Mouse (Mus musculus) heart, postnatal 0 days (tissue): ENCODE data around the gene Cmya5. TPM values are rescaled to one million over a fixed set of nuclear protein-coding genes. Genes with fewer than 3 reads are reported as not detected.

Experiments
- ATAC-seq: fragments of 200-750 bp; cut with Nextera tagmentation; 2 replicates; pipeline ENCODE4 v1.8.0; 2017; ENCODE audit warnings: low read depth, moderate number of reproducible peaks, moderate library complexity; ENCODE audit not compliant: insufficient read depth
- DNase-seq: peaks from one replicate; pipeline ENCODE4 v3.0.0-alpha.2; 2016; ENCODE audit warnings: low spot score
- H3K27ac ChIP-seq: fragments of 300-500 bp; sonication (generic); 2 replicates; pipeline ENCODE4 v1.5.1; 2014; ENCODE audit warnings: low read depth, mild to moderate bottlenecking
- H3K27me3 ChIP-seq: fragments of 300-500 bp; sonication (generic); 2 replicates; pipeline ENCODE4 v1.6.1; 2014; ENCODE audit warnings: low read length, mixed read lengths; ENCODE audit not compliant: control insufficient read depth, insufficient read depth
- H3K36me3 ChIP-seq: fragments of 300-500 bp; sonication (generic); replicated peaks from 2 replicates; pipeline ENCODE4 v1.6.1; 2014; ENCODE audit warnings: low read length, mixed read lengths; ENCODE audit not compliant: control insufficient read depth, insufficient read depth
- H3K4me1 ChIP-seq: fragments of 300-500 bp; sonication (generic); 2 replicates; pipeline ENCODE4 v1.6.1; 2014; ENCODE audit warnings: antibody characterized with exemption; ENCODE audit not compliant: control insufficient read depth, insufficient read depth
- H3K4me2 ChIP-seq: fragments of 300-500 bp; sonication (generic); 2 replicates; pipeline ENCODE4 v1.6.1; 2014; ENCODE audit warnings: low read depth, mild to moderate bottlenecking, low read length, moderate library complexity
- H3K4me3 ChIP-seq: fragments of 300-500 bp; sonication (generic); 2 replicates; pipeline ENCODE4 v1.5.1; 2014; ENCODE audit warnings: low read depth, low read length
- H3K9ac ChIP-seq: fragments of 300-500 bp; sonication (generic); replicated peaks from 2 replicates; pipeline ENCODE4 v1.6.1; 2014; ENCODE audit warnings: low read depth, low read length, mixed read lengths
- H3K9me3 ChIP-seq: fragments of 300-500 bp; sonication (generic); replicated peaks from 2 replicates; pipeline ENCODE4 v1.6.1; 2016; ENCODE audit warnings: low read length; ENCODE audit not compliant: control insufficient read depth
- CTCF ChIP-seq: IDR thresholded peaks from 2 replicates; pipeline ENCODE4 v1.5.1; 2016; ENCODE audit warnings: antibody characterized with exemption, control low read depth, low read depth
- EP300 ChIP-seq: IDR thresholded peaks from 2 replicates; pipeline ENCODE4 v1.6.1; 2016; ENCODE audit warnings: antibody characterized with exemption, low read depth
- WGBS: fragments of 180-500 bp; shearing (Covaris S2); extraction: QIAGEN DNeasy Blood & Tissue Kit; methylation state at CpG from one replicate; pipeline ENCODE4 v1.1.7; 2014; 5-methylcytosine and 5-hydroxymethylcytosine counted together
- polyA plus RNA-seq: library from polyadenylated mRNA; unstranded; fragments of >200 nt; fragmentation: Nextera tagmentation; extraction: Ambion mirVana; gene quantifications from 2 replicates; pipeline ENCODE4 v1.2.1, GENCODE M21; 2015
- total RNA-seq: library from RNA; depleted of rRNA; stranded (reverse); fragments of >200 nt; gene quantifications from 2 replicates; pipeline ENCODE4 v1.2.3, GENCODE M21; 2014; ENCODE audit warnings: low replicate concordance

Gene Cmya5
- total and polyA plus RNA-seq, 2 experiments from 2014 or later, result 8.3 to 30.7 TPM

DNA sequence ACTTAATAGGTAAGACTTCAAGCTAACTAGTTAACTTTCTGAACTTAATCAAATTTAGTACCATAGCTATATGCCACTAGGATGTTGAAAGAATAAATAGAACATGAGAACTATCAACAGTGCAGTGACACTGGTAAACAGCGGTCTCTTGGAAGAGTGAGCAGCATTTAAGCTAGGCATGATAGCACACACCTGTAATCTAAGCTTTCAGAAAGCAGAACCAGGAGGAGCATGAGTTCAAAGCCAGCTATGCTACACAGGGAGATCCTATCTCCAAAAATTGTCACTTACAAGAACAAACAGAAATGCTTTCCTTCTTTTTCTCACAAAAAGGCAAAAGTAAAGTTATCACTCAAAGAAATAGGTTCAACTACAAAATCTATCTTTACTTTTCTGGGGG lies 35.8 kb upstream of the Cmya5 start:
- 98% methylated on average over 1 of the region's 1 CpGs for WGBS
- Histone ChIP-seq H3K4me1 (no peaks in the 10 kb centered on the region), H3K9ac (no peak overlapping the region), H3K4me2 (no peak overlapping the region), H3K9me3 (no peaks in the 10 kb centered on the region), H3K4me3 (no peak overlapping the region), H3K27ac (no peak overlapping the region), H3K27me3 (no peaks in the 10 kb centered on the region), H3K36me3 (peaks cover 14% of the 10 kb centered on the region)
- ATAC-seq, result no peak
- TF ChIP-seq EP300 (no peak), CTCF (no peak)
- DNase-seq, result no peak

DNA sequence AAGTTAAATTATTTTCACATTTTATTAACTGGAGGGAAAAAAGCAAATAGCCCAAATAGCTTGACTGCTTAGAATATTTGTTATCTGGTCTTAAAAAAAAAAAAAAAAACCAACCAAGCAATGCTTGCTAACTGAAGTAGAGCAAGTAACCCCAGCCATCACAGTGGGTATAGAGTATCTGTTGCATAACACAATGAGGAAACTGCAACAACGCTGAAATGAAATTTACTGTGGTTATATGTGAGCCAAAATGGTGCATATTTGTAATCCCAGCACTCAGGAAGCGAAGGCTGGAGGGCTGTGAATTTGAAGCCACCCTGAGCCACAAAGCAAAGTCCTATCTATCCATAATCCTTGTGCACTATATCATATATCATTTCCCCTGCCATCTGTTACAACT lies 35.0 kb upstream of the Cmya5 start:
- Histone ChIP-seq H3K27ac (no peak overlapping the region), H3K9ac (no peak overlapping the region), H3K4me1 (no peaks in the 10 kb centered on the region), H3K9me3 (no peaks in the 10 kb centered on the region), H3K4me2 (no peak overlapping the region), H3K36me3 (peaks cover 13% of the 10 kb centered on the region), H3K4me3 (no peak overlapping the region), H3K27me3 (no peaks in the 10 kb centered on the region)
- DNase-seq (no peak), ATAC-seq (no peak)
- TF ChIP-seq CTCF, result no peak
- TF ChIP-seq EP300, result no peak
- 86% methylated on average over 2 of the region's 2 CpGs for whole genome bisulfite sequencing

DNA sequence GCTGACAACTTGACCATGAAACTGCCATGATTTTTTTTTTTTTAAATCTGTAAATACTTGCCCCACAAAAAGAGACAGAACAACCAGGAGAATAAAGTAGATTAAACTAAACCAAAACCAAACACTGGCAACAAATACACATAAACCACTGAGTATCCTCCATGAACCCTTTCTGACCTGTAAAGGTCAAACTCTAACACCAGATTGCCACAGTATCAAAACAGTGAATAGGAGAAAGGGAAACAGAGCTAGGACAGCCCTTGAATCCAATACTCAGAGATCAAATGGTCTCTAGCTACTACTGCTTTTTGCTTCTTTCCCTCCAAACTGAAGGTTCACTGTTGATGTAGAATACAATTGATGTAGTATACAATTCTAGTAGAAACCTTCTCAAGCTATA lies 33.0 kb upstream of the Cmya5 start:
- Histone ChIP-seq H3K36me3 (peaks cover 21% of the 10 kb centered on the region), H3K9ac (no peak overlapping the region), H3K27me3 (no peaks in the 10 kb centered on the region), H3K27ac (no peak overlapping the region), H3K4me2 (no peak overlapping the region), H3K4me3 (no peak overlapping the region), H3K4me1 (no peaks in the 10 kb centered on the region), H3K9me3 (no peaks in the 10 kb centered on the region)
- DNase-seq (no peak), ATAC-seq (no peak)
- no peak for TF ChIP-seq CTCF
- no peak for TF ChIP-seq EP300

DNA sequence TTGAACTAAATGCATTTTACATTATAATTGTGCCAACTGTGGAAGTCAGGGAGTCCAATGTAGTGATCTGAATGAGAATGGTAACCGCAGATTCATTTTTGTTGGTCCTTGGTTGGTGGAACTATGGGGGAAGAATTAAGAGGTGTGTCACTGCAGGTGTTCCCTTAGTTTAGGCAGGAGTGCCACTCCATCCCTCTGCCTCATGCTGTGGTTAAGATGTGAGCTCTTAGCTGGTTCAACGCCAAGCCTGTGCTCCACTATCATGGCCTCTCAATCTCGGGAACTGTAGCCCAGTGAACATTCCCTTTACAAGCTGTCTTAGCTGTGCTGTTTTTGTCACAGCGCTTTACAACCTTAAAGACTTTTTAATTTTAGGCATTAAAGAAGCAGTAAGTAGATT lies 18.8 kb upstream of the Cmya5 start:
- WGBS, result 71% methylated on average over 4 of the region's 4 CpGs
- DNase-seq (no peak), ATAC-seq (no peak)
- no peak overlapping the region for H3K4me2 ChIP-seq
- H3K9ac ChIP-seq, result no peak overlapping the region
- H3K4me1 ChIP-seq, result no peaks in the 10 kb centered on the region
- no peak overlapping the region for H3K4me3 ChIP-seq
- H3K36me3 ChIP-seq, result peaks cover 28% of the 10 kb centered on the region
- TF ChIP-seq EP300 (no peak), CTCF (no peak)
- H3K27ac ChIP-seq, result no peak overlapping the region
- no peaks in the 10 kb centered on the region for H3K9me3 ChIP-seq
- no peaks in the 10 kb centered on the region for H3K27me3 ChIP-seq

DNA sequence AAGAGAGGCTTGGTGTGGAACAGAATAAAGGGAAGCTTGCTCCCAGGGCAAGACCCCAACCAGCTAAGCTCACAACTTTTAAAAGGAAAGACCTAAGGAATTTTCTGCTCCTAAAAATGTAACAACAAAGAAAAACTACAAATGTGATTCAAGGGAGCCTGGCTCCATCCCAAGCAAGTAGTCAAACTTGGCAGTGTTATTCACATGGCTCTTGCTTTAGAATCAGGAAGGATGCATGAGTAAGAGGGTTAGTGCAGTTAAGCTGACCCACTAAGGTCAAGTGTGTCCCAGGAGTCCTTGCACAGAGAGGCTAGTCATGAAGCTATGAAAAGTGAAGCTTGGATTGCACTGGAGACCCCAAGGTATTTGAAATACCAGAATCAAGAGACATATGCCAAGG lies 17.9 kb upstream of the Cmya5 start:
- peak; percentile 14 for DNase-seq
- H3K9me3 ChIP-seq, result no peaks in the 10 kb centered on the region
- no peak for ATAC-seq

DNA sequence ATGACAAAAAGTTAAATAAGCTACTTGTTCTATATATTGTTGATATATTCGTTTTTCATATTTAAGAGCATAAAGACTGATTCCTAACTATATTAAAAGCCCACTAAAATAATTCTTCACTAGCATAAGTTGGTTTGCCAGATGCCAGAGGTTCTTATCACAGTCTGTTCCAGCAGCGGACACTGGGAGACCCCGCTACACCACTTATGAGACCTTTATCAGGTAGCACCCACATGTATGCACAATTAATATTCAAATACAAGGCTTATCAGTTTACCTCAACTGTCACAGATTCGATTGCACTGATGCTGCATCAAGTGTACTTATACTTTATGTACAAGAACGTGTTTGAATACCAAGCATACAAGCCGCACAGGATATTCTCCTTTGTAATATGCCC lies 13.7 kb upstream of the Cmya5 start:
- WGBS, result 82% methylated on average over 6 of the region's 6 CpGs
- H3K27me3 ChIP-seq, result no peaks in the 10 kb centered on the region
- H3K9ac ChIP-seq, result no peak overlapping the region
- no peaks in the 10 kb centered on the region for H3K9me3 ChIP-seq
- no peak overlapping the region for H3K27ac ChIP-seq
- DNase-seq, result no peak
- H3K36me3 ChIP-seq, result peaks cover 28% of the 10 kb centered on the region
- ATAC-seq, result no peak
- no peak overlapping the region for H3K4me3 ChIP-seq
- TF ChIP-seq CTCF, result no peak
- TF ChIP-seq EP300, result no peak
- H3K4me1 ChIP-seq, result no peaks in the 10 kb centered on the region
- no peak overlapping the region for H3K4me2 ChIP-seq

More for the DNA sequence above, 17.9 kb upstream of the Cmya5 start:
- H3K4me3 ChIP-seq, result no peak overlapping the region
- H3K4me2 ChIP-seq, result no peak overlapping the region
- no peak overlapping the region for H3K27ac ChIP-seq
- H3K9ac ChIP-seq, result no peak overlapping the region
- peaks cover 34% of the 10 kb centered on the region for H3K36me3 ChIP-seq
- no peaks in the 10 kb centered on the region for H3K27me3 ChIP-seq
- no peak for TF ChIP-seq EP300
- TF ChIP-seq CTCF, result no peak
- H3K4me1 ChIP-seq, result no peaks in the 10 kb centered on the region
